Mouse (Mus musculus): ENCODE data around the gene P2ry10b.

- TF ChIP-seq CTCF (IDR thresholded peaks at IDR 0.05; ENCODE audit: low read depth) (no peak), EP300 (optimal IDR thresholded peaks at IDR 0.05) (no peak)
Measured at GRCm38 (mm10) chrX:107178742-107179141, 30.0 kb downstream of the P2ry10b start.

Data from stomach, postnatal 0 days (tissue).